Mouse (Mus musculus) lung, postnatal 0 days (tissue): ENCODE measurements at regions not wholly inside any gene's neighbourhood (a gene's known extent, or its start where the extent isn't known, plus 50 kb on each side); places are given as distances from the start of the nearest gene placed in this dataset.
A peak's percentile ranks its signal among the peaks of the same experiment; 100 is the strongest.

ENCODE experiments used
- ATAC-seq: fragments of 200-750 bp; cut with Nextera tagmentation; 2 replicates; pipeline ENCODE4 v1.8.0; 2017; ENCODE audit warnings: moderate library complexity
- DNase-seq: peaks from one replicate; pipeline ENCODE4 v3.0.0-alpha.2; 2016; ENCODE audit warnings: low spot score
- H3K27ac ChIP-seq: fragments of 300-500 bp; sonication (generic); 2 replicates; pipeline ENCODE4 v1.5.1; 2014; ENCODE audit warnings: antibody characterized with exemption, mild to moderate bottlenecking, low read length, mixed read lengths
- H3K27me3 ChIP-seq: fragments of 300-500 bp; sonication (generic); replicated peaks from 2 replicates; pipeline ENCODE4 v1.6.1; 2014; ENCODE audit warnings: low read length, mixed read lengths; ENCODE audit not compliant: insufficient read depth
- H3K36me3 ChIP-seq: fragments of 300-500 bp; sonication (generic); 2 replicates; pipeline ENCODE4 v1.6.1; 2014; ENCODE audit warnings: low read length, mixed read lengths; ENCODE audit not compliant: insufficient read depth
- H3K4me1 ChIP-seq: fragments of 300-500 bp; sonication (generic); 2 replicates; pipeline ENCODE4 v1.6.1; 2014; ENCODE audit warnings: antibody characterized with exemption, low read depth, low read length, mixed read lengths; ENCODE audit not compliant: insufficient read depth
- H3K4me2 ChIP-seq: fragments of 300-500 bp; sonication (generic); replicated peaks from 2 replicates; pipeline ENCODE4 v1.6.1; 2014; ENCODE audit warnings: low read depth, mild to moderate bottlenecking, low read length, moderate library complexity, mixed read lengths
- H3K4me3 ChIP-seq: fragments of 300-500 bp; sonication (generic); 2 replicates; pipeline ENCODE4 v1.5.1; 2014; ENCODE audit warnings: low read depth, low read length
- H3K9ac ChIP-seq: fragments of 300-500 bp; sonication (generic); replicated peaks from 2 replicates; pipeline ENCODE4 v1.6.1; 2014; ENCODE audit warnings: low read depth, mild to moderate bottlenecking
- H3K9me3 ChIP-seq: fragments of 300-500 bp; sonication (generic); 2 replicates; pipeline ENCODE4 v1.6.1; 2016; ENCODE audit warnings: low read length, mixed read lengths
- CTCF ChIP-seq: IDR thresholded peaks from 2 replicates; pipeline ENCODE4 v1.5.1; 2016; ENCODE audit warnings: antibody characterized with exemption, mild to moderate bottlenecking
- EP300 ChIP-seq: IDR thresholded peaks from 2 replicates; pipeline ENCODE4 v1.6.1; 2016; ENCODE audit warnings: antibody characterized with exemption, mild to moderate bottlenecking, control low read depth
- WGBS: fragments of 180-500 bp; shearing (Covaris S2); extraction: QIAGEN DNeasy Blood & Tissue Kit; methylation state at CpG from one replicate; pipeline ENCODE4 v1.1.7; 2014; 5-methylcytosine and 5-hydroxymethylcytosine counted together

- Histone ChIP-seq H3K4me2 (no peak overlapping the region), H3K27me3 (no peaks in the 10 kb centered on the region), H3K9ac (no peak overlapping the region), H3K9me3 (no peaks in the 10 kb centered on the region), H3K4me3 (no peak overlapping the region), H3K36me3 (no peaks in the 10 kb centered on the region), H3K4me1 (no peaks in the 10 kb centered on the region), H3K27ac (no peak overlapping the region)
- DNase-seq (peak; percentile 15), ATAC-seq (no peak)
- no peak for TF ChIP-seq CTCF
- no peak for TF ChIP-seq EP300
- WGBS = 47% methylated on average over 7 of the region's 7 CpGs
These were observed 129.3 kb downstream of the Ngf start for GRCm38 (mm10) chr3:102599061-102599460.

GRCm38 (mm10) chr3:102602766-102603165 lies 131.6 kb upstream of the Tspan2 start:
- Histone ChIP-seq H3K27ac (no peak overlapping the region), H3K36me3 (no peaks in the 10 kb centered on the region), H3K4me2 (no peak overlapping the region), H3K4me1 (no peaks in the 10 kb centered on the region), H3K9me3 (no peaks in the 10 kb centered on the region), H3K9ac (no peak overlapping the region), H3K4me3 (no peak overlapping the region), H3K27me3 (no peaks in the 10 kb centered on the region)
- TF ChIP-seq EP300 = no peak
- no peak for TF ChIP-seq CTCF
- DNase-seq = no peak
- 85% methylated on average over 13 of the region's 13 CpGs for WGBS
- ATAC-seq = no peak

GRCm38 (mm10) chr3:102605284-102605683 lies 129.0 kb upstream of the Tspan2 start:
- no peak overlapping the region for H3K4me3 ChIP-seq
- H3K27ac ChIP-seq = no peak overlapping the region
- H3K4me1 ChIP-seq = no peaks in the 10 kb centered on the region
- H3K4me2 ChIP-seq = no peak overlapping the region
- ATAC-seq = no peak
- no peak for DNase-seq
- TF ChIP-seq CTCF = no peak
- TF ChIP-seq EP300 = no peak
- WGBS = 74% methylated on average over 2 of the region's 2 CpGs
- no peak overlapping the region for H3K9ac ChIP-seq
- no peaks in the 10 kb centered on the region for H3K36me3 ChIP-seq
- no peaks in the 10 kb centered on the region for H3K9me3 ChIP-seq
- H3K27me3 ChIP-seq = no peaks in the 10 kb centered on the region

- Histone ChIP-seq H3K9ac (no peak overlapping the region), H3K4me3 (no peak overlapping the region), H3K9me3 (no peaks in the 10 kb centered on the region), H3K27ac (no peak overlapping the region), H3K36me3 (no peaks in the 10 kb centered on the region), H3K27me3 (no peaks in the 10 kb centered on the region), H3K4me1 (no peaks in the 10 kb centered on the region), H3K4me2 (no peak overlapping the region)
- WGBS = 28% methylated on average over 5 of the region's 5 CpGs
- ATAC-seq (no peak), DNase-seq (no peak)
- TF ChIP-seq EP300 = no peak
- no peak for TF ChIP-seq CTCF
These were observed 123.4 kb upstream of the Tspan2 start for GRCm38 (mm10) chr3:102610970-102611369.

- Histone ChIP-seq H3K27ac (no peak overlapping the region), H3K9ac (no peak overlapping the region), H3K4me3 (no peak overlapping the region), H3K4me2 (no peak overlapping the region), H3K36me3 (no peaks in the 10 kb centered on the region), H3K27me3 (no peaks in the 10 kb centered on the region), H3K4me1 (no peaks in the 10 kb centered on the region), H3K9me3 (no peaks in the 10 kb centered on the region)
- ATAC-seq = no peak
- DNase-seq = no peak
- WGBS = 49% methylated on average over 18 of the region's 18 CpGs
- no peak for TF ChIP-seq CTCF
- no peak for TF ChIP-seq EP300
These were observed 122.6 kb upstream of the Tspan2 start for GRCm38 (mm10) chr3:102611398-102612366.

GRCm38 (mm10) chr3:102619666-102620377 lies 114.5 kb upstream of the Tspan2 start:
- WGBS = 70% methylated on average over 8 of the region's 8 CpGs

More at GRCm38 (mm10) chr3:102619666-102620377, 114.5 kb upstream of the Tspan2 start:
- Histone ChIP-seq H3K9ac (no peak overlapping the region), H3K4me2 (no peak overlapping the region), H3K9me3 (no peaks in the 10 kb centered on the region), H3K36me3 (no peaks in the 10 kb centered on the region), H3K4me1 (no peaks in the 10 kb centered on the region), H3K27ac (no peak overlapping the region), H3K4me3 (no peak overlapping the region), H3K27me3 (no peaks in the 10 kb centered on the region)
- ATAC-seq = no peak
- TF ChIP-seq EP300 (no peak), CTCF (no peak)
- DNase-seq = no peak
